Mouse (Mus musculus) C2C12 (cell line): Measurements from ENCODE around the gene Large2. TPM values are rescaled to one million over a fixed set of nuclear protein-coding genes. Genes with fewer than 3 reads are reported as not detected.
A peak's percentile ranks its signal among the peaks of the same experiment; 100 is the strongest.

ENCODE experiments used
- H3K27me3 ChIP-seq: one replicate; pipeline ENCODE4 v1.6.1; 2011; ENCODE audit not compliant: control insufficient read depth, insufficient read depth, insufficient read length
- H3K36me3 ChIP-seq: one replicate; pipeline ENCODE4 v1.6.1; 2011; ENCODE audit not compliant: control insufficient read depth, insufficient read depth
- H3K4me3 ChIP-seq: one replicate; pipeline ENCODE4 v1.5.1; 2011; ENCODE audit warnings: mild to moderate bottlenecking, control low read depth; ENCODE audit not compliant: poor library complexity, insufficient read depth, severe bottlenecking
- H3K79me2 ChIP-seq: one replicate; pipeline ENCODE4 v1.6.1; 2011; ENCODE audit not compliant: control insufficient read depth, insufficient read depth
- H3K79me3 ChIP-seq: one replicate; pipeline ENCODE4 v1.6.1; 2011; ENCODE audit warnings: low read depth, control low read depth
- H3ac ChIP-seq: one replicate; pipeline ENCODE3; 2011; ENCODE audit warnings: low read depth; ENCODE audit not compliant: control insufficient read depth, insufficient read length
- CEBPB ChIP-seq: IDR thresholded peaks from one replicate; pipeline ENCODE4 v1.6.1; 2011; ENCODE audit warnings: low read depth, mild to moderate bottlenecking, control low read depth, moderate library complexity
- CTCF ChIP-seq: IDR thresholded peaks from one replicate; pipeline ENCODE4 v1.5.1; 2011; ENCODE audit not compliant: control insufficient read depth, insufficient read depth, insufficient read length
- FOSL1 ChIP-seq: IDR thresholded peaks from one replicate; pipeline ENCODE4 v1.8.0; 2011; ENCODE audit warnings: mild to moderate bottlenecking, low read length; ENCODE audit not compliant: poor library complexity, insufficient read depth, severe bottlenecking
- MAX ChIP-seq: IDR thresholded peaks from one replicate; pipeline ENCODE4 v1.6.1; 2011; ENCODE audit warnings: mild to moderate bottlenecking, control low read depth
- MYOD1 ChIP-seq: IDR thresholded peaks from one replicate; pipeline ENCODE4 v1.6.1; 2011; ENCODE audit warnings: low read depth; ENCODE audit not compliant: control insufficient read depth, insufficient read length
- MYOG ChIP-seq: IDR thresholded peaks from one replicate; pipeline ENCODE4 v1.6.1; 2011; ENCODE audit not compliant: control insufficient read depth, insufficient read length; ENCODE audit errors: extremely low read depth
- USF1 ChIP-seq: IDR thresholded peaks from one replicate; pipeline ENCODE4 v1.6.1; 2011; ENCODE audit warnings: low read depth, mild to moderate bottlenecking, control low read depth, moderate library complexity
- polyA plus RNA-seq: library from polyadenylated mRNA; unstranded; fragments of >200 nt; fragmentation: generic; extraction: Trizol; gene quantifications from one replicate; pipeline ENCODE4 v1.2.1, GENCODE M21; 2012; ENCODE audit warnings: missing spikeins

Gene Large2
- polyA plus RNA-seq, 1 experiment = 0.13 TPM

DNA sequence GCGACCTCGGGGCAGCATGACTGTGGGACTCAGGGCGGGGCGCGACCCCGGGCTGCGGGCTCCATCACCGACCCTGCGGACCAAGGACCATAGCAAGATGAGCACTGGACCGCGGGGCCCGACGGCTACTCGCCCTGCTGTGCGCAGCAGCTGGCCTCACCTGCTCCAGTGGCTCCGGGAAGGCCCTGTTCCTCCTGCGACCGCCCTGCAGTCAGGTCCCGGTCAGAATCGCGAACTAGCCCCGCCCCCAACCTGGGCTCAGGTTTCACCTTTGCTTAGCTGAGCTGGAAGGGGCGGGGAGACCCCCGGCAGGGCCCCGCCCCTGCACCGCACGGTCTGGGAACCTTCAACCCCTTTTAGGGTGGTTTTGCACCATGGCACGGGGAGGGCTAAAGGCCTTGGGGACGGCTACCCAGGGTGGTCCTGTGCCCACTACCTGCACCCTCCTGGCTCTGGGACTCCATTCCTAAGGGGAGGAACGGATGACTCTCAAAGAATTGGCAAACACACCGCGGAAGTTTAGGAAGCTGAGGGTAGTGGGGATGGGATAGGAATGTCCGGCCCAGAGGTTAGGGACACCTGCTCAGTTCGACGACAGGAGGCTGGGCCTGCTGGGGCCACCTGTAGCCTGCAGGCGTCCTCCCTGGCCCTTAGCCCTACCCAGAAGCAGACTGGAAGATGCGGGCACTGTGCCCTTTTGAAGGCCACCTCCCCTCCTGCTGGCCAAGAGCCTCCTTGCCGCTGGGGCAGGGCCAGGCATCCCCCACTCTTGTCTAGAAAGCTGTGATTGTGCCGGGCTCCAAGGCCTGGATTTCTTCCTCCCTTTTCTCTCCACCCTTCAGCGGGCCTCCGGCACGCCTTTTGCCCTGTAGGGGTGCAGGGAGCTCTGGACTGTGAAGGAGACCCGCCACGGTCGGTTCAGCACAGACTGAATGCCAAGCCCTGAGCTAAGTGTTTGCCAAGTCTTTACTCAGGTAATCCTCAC lies 3.6 kb downstream of the Large2 start:
- no peaks in the 10 kb centered on the region for H3K36me3 ChIP-seq
- H3K79me3 ChIP-seq = peaks cover 1% of the 10 kb centered on the region
- H3K79me2 ChIP-seq = peaks cover 8% of the 10 kb centered on the region
- no peak overlapping the region for H3K4me3 ChIP-seq
- peaks cover 12% of the 10 kb centered on the region for H3K27me3 ChIP-seq
- TF ChIP-seq USF1 = no peak
- no peak for TF ChIP-seq CEBPB
- TF ChIP-seq FOSL1 = no peak
- TF ChIP-seq MAX = no peak
- TF ChIP-seq MYOG = no peak
- TF ChIP-seq MYOD1 = no peak
- TF ChIP-seq CTCF = no peak
- peak overlapping the region; percentile 15 for H3ac ChIP-seq

DNA sequence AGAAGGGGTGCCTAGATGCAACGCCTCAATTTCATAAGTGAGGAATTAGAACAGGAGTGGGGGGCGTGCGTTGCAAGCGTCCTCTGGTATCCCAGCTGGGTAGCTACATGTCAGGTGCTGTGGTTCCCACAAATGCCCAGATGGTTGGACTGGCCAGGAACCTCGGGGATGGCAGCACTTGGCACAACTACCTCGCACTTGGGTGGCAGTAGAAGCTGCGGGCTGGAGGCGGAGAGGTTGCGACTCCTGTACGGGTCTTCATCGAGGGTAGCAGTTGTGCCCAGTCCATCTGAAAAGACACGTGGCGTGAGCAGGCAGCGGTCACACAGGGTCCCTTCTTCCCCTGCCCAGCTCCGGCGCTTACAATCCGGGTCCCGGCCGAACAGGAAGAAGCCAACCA lies 4.3 kb downstream of the Large2 start:
- Histone ChIP-seq H3ac (no peak overlapping the region), H3K79me3 (no peaks in the 10 kb centered on the region), H3K27me3 (peaks cover 12% of the 10 kb centered on the region), H3K79me2 (peaks cover 1% of the 10 kb centered on the region), H3K36me3 (no peaks in the 10 kb centered on the region), H3K4me3 (no peak overlapping the region)
- TF ChIP-seq USF1 (no peak), MYOD1 (no peak), CEBPB (no peak), CTCF (no peak), MYOG (no peak), MAX (no peak), FOSL1 (no peak)

DNA sequence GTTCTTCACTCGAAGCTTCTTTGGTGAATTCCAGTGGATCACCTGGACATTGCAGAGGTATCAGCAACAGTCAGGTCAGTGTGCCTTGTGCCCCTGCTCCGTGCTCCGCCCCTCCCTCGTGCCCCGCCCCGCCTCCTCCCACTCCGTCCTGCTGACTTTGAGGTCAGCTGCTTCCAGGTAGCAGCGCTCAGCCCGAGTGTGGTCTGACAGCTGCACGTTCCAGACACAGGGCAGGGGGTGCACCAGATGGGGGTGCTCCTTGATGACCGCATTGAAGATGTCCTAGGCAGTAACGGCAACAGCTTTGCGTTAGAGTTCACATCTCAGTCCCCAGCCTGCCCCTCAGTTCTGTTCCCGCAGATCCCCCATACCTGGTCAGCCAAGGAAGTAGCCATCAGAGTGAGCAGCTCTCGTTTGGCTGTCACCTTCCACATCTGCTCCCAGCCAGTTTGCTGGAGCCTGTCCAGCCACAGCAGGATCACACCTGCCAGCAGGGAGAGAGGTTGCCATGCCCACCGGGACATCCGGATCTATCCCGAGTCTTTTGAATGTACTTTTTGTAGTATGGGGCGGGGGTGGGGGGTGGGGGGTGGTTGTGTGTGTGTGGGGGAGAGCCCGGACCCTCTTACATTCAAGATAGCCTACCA lies 7.2 kb downstream of the Large2 start:
- Histone ChIP-seq H3K36me3 (no peaks in the 10 kb centered on the region), H3K79me2 (no peaks in the 10 kb centered on the region), H3K79me3 (no peaks in the 10 kb centered on the region), H3K4me3 (no peak overlapping the region), H3K27me3 (peaks cover 12% of the 10 kb centered on the region), H3ac (no peak overlapping the region)
- no peak for TF ChIP-seq USF1
- no peak for TF ChIP-seq CEBPB
- no peak for TF ChIP-seq FOSL1
- no peak for TF ChIP-seq MAX
- no peak for TF ChIP-seq MYOG
- no peak for TF ChIP-seq MYOD1
- no peak for TF ChIP-seq CTCF

DNA sequence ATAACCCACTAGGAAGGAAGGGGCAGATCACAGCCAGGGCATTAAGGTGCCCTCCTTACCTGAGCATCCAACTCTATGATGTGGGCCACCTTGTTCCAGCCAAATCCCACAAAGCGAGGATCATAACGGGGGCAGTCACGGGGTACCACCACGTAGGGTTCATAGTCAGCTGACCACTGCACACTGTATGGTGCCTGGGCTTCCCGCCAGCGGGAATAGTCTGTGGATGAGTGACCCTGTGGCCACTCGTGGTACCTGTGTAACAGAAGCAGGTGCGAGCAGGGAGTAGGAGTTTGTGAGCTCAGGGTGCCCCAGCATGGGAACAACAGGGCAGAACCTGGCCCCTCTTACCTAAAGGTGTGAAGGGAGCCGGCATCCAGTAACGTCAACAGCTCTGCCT lies 9.1 kb downstream of the Large2 start:
- Histone ChIP-seq H3K27me3 (peaks cover 7% of the 10 kb centered on the region), H3K79me3 (no peaks in the 10 kb centered on the region), H3K36me3 (peaks cover 5% of the 10 kb centered on the region), H3ac (no peak overlapping the region), H3K4me3 (no peak overlapping the region), H3K79me2 (no peaks in the 10 kb centered on the region)
- TF ChIP-seq CTCF (no peak), CEBPB (no peak), MYOG (no peak), USF1 (no peak), MAX (no peak), MYOD1 (no peak), FOSL1 (no peak)

DNA sequence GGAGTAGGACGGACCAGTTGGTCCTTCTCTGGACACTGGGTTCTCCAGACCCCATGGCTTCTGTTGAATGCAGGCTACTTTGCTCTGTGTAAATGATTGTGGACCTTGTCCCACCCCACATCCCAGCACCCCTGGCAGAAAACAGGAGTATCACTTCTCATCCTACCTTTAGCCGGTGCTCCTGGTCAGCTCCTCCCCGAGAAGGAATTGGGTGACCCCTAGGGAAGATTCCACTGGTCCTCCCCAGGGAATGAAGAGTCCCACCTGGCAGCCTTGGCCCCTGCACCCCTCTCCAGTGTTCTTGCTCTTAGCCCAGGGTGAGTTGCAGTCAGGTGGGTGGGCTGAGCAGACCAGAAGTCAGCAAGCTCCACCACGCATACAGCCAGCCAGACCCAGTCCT lies 10.6 kb downstream of the Large2 start:
- Histone ChIP-seq H3K4me3 (no peak overlapping the region), H3K79me3 (no peaks in the 10 kb centered on the region), H3ac (no peak overlapping the region), H3K79me2 (no peaks in the 10 kb centered on the region), H3K27me3 (no peaks in the 10 kb centered on the region), H3K36me3 (peaks cover 5% of the 10 kb centered on the region)
- TF ChIP-seq MYOG (no peak), CTCF (no peak), MAX (no peak), FOSL1 (no peak), CEBPB (no peak), MYOD1 (no peak), USF1 (no peak)
